Mouse (Mus musculus): ENCODE measurements around the gene Rimbp3.
"Not testable (repeated sequence)": the region's sequence is repeated elsewhere in the genome, so short reads cannot be mapped to it uniquely, and the experiment has no call there.

The Rimbp3 gene

DNA sequence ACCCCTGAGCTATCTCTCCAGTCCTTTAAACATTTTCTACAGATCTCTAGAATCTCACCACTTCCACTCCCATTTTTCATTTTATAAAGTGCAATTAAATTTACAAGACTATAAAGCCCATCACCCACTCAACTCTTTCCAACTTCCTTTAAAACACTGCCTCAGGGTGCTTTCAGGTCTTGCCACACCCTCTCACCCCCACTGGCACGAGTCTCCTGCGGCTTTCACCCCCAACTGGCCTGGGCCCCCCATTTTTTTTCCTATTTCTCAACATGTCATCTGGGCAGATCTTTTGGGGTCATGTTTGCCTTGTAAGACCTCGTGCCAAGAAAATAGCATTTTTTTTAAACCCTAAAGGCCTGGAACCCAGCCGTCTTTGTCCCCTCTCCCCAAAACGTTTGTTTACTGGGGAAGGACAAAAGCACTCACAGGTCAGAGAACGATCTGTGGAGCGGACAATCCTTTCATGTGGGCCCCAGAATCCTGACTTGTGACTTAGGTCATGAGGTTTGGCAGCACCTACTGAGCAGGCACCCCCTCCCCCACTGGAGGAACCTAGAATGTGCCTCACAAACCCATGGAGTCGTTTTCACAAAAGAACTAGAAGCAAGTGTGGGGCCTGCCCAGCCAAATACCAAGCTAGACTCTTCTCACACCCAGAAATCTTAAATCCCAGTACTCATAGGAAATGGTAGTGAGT, 8.7 kb downstream of the Rimbp3 start:
- DNase-seq (ENCODE audit: low spot score in 2 of 2) = no peak

DNA sequence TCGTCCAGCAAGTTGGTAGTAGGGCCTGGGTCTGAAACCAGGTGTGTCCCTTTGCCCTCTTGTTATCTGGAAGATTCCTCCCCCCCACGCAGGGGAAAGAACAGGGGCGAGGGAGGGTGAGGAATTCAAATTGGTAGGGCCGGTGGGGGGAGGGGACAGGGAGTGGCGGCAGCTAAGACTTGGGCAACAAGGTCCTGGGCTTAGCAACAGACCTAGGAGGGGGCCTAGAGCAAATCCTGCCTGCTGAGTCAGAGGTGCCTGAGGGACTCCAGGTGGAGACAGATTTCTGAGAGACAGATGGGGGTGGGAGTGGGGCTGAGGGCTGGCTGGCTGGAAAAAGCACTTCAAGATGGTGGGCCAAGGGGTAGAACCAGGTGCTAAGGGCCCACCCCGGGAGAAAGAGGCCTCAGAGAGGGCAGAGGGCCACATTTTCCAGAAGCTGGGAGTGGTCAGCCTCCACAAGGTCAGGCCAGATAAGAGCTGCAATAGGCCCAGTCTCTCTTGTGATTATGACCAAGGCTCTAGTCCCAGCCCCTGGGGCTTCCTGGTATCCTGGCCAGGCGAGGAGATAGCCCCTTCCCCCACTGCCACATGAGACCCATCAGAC, 11.8 kb downstream of the Rimbp3 start:
- no peak for DNase-seq (ENCODE audit: low spot score in 2 of 2)

DNA sequence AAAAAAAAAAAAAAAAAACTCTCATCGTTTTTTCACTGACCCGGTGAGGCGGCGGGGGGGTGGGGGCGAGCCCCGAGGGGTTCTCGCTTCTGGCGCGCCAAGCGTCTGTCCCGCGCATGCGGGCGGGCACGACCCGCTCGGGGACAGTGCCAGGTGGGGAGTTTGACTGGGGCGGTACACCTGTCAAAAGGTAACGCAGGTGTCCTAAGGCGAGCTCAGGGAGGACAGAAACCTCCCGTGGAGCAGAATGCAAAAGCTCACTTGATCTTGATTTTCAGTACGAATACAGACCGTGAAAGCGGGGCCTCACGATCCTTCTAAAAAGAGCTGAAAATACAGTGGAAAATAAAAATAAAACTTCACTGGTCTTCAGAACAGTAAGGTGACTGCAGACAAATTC, 13.8 kb downstream of the Rimbp3 start:
- DNase-seq (ENCODE audit: low spot score in 2 of 2) = peak; percentile 81 to 92

DNA sequence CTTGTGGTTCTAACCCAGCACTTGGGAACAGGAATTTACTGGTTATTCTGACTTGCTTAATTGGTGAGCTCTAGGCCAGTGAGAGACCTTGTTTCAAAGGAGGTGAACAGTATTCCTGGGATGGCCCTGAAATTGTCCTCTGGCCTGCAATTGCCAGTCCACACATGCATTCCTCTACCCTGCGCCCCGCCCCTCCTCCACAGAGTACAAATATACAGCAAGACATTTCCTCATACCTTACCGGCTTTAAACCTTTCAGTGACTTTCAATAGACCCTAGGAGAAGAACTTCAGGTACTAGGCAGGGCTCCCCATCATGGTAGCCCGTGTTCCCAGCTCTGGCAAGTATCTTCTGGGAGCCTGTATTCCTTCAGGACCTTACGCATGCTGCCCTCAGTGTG, 17.2 kb downstream of the Rimbp3 start:
- DNase-seq (ENCODE audit: low spot score in 2 of 2) = no peak

DNA sequence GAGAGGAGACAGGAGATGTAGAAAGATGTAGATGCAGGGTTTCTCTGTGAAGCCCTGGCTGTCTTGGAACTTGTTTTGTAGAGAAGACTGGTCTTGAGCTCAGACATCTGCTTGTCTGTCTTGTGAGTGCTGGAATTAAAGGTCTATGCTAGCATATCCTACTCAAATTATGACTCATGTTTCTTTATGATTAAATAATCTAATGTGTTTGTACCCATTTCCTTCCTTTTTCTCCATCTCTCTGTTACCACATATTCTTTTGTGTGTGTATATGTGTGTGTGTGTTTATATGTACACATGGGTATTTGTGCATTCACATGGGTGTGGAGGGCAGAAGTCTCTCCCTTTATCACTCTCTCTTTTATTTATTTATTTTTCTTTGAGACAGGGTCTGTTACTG, 18.1 kb downstream of the Rimbp3 start:
- no peak for DNase-seq (ENCODE audit: low spot score in 2 of 2)

DNA sequence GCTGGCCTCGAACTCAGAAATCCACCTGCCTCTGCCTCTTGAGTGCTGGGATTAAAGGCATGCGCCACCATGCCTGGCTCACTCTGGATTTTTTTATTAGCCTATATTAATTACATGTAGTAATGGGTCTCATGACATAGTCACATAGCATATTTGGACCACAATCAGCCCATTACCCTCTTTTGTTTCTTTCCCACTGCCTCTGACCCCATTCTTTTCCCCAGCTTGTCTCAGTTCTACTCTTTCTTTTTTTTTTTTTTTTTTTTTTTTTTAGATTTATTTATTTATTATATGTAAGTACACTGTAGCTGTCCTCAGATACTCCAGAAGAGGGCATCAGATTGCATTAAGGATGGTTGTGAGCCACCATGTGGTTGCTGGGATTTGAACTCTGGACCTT, 23.1 kb downstream of the Rimbp3 start:
- not testable (repeated sequence) for DNase-seq (ENCODE audit: low spot score in 2 of 2)

DNA sequence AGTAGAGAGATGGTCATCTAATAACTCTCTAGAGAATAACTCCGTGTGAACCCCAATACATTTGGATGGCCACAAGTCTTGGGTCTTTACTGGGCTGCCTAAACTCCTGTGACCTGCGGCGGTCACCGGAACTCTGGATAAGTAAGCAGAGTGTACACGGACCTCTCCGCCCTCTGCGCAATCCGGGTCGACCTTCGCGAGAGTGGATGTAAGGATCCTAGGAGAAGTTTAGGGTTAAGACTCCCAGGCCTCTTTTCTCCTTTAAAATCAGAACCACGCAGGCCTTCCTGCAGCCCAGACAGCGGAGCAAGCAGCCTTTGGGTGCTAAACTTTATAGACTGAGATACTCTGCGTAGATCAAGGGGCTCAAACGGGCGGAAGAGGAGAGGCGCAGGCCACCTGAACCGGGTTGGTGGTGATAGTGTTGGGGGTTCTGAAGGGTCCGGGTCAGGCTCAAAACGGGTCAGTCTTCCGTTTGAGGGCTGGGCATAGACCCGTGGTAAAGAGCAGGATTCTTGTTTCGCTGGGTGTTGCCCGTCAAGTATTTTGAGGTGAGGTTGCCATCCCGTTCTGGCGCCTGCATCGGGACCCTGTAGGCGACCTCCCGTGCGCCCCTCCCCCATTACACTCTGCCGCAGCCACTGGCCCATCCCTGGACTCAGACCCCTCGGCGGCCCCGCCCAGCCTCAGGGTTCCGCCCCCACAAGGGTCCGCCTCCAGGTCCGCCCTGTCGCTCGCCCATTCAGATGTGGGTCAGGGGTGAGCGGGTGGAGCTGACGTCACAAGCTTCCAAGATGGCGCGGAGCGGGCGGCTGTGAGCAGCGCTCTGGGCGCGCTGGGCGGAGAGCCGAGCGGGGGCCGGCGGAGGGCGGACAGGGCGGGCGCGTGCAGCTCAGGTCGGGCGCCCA, 24.6 kb downstream of the Rimbp3 start, which contains the start of gene Hic2:
Gene Hic2, plus strand, starts transcription at position 779 of the 908 bp plus-strand sequence.
- DNase-seq (ENCODE audit: low spot score in 2 of 2) = peak; percentile 83 to 86

DNA sequence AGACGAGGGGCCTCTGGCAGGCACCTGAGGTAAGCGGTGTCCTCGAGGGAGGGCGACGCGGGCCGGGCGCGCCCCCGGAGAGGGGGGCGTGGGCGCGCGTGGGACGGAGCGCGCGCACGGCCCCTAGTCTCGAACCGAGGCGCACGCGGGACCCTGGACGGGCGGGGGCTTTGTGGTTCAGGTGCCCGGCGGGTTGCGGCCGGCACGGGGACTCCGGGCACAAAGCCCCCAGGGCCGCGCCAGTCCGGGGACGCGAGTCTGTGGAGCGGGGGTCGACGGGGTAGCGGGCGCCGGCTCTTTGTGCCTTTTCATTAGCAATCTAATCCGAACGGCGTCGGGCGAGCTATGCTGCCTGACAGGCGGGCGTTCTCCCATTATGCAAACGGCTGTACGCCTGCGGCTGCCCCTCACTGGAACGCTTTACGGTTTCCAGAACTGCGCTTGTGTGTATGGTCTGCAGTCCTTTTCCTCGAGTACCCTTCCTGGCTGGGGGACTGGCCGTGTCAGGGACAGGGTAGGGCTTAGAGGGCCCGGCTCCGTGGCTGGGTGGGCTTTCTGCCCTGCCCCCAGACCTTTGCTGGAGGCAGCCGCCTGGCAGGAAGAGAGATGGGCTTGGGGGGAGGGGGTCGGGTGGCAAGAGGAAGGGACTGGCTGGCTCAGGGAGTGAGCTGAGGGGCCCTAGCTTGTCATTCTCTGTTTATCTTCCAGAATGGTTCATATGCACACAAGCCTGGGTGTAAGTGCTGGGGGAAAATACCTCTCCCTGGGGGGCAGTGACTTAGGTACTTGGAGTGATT, 25.5 kb downstream of the Rimbp3 start:
- no peak for DNase-seq (ENCODE audit: low spot score in 2 of 2)

DNA sequence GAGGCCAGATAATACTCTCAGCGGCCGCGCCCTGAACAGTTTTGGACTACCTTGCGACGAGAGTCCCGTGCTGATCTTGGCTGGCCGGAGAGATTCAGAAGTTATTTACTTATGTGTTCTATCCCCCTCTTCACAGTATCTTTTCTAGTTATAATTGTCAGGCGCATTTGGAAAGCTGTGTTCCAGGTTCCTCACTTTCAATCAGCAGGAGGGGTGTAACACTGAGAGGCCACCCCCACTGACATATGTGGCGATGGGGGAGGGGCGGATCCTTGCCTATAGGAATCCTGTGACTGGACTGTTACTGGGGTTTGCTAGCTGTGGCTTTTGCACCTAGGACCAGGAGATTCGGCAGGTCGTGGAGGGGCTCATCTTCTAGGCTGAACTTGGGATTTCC, 26.1 kb downstream of the Rimbp3 start:
- DNase-seq (ENCODE audit: low spot score in 2 of 2) = peak in 1 of 2 experiments; percentile 43

DNA sequence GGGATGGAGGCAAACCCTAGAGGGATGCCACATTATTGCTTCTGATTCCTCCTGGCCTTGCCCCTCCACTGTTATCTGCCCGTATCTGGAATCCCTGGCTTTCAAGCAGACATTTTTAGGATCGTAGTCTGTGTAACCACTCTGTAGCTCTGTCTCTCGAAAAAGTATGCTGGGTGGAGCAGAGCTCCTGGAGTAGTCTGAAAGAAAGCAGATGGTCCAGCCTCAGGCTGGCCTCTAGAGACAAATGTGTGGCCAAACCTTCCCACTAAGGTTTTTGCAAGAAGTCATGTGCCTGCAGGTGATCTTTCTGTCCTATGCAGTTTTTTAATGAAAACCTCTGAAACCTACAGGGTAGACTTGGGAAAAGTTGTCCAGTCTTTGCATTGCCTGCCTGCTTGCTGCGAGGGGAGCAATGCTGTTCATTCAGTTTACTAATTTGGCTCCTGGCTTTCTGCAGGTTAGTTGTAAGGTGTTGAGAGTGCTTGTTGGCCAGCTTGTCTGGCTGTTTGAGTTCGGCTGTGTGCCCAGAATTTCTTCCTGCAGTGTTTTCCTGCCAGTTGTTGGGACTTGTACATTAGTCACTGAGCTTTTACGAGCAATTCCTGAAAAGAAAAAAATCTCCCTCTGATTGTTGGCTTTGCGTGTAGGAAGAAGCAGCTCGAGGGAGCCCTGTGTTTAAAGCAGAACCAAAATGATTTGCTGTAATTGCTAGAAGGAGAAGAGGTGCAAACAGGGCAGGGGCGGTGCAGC, 26.7 kb downstream of the Rimbp3 start:
- peak; percentile 40 to 41 for DNase-seq (ENCODE audit: low spot score in 2 of 2)

DNA sequence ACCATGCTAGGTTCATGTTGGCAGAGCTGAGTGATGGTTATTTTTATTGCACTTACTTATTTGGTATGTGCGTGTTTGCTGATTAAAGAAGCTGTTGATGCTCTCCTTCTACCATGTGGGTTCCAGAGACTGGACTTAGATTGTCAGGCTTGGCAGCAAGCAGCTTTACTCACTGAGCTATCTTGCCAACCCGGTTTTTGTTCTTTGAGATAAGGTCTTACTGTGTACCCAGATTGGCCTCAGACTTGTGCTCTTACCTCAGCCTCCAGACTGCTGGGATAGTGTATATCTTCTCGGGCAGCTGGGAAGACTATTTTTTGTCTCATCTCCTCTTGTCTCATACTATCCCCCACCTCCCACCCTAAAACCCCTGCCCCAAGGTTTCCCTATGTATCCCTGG, 29.2 kb downstream of the Rimbp3 start:
- no peak for DNase-seq (ENCODE audit: low spot score in 2 of 2)

DNA sequence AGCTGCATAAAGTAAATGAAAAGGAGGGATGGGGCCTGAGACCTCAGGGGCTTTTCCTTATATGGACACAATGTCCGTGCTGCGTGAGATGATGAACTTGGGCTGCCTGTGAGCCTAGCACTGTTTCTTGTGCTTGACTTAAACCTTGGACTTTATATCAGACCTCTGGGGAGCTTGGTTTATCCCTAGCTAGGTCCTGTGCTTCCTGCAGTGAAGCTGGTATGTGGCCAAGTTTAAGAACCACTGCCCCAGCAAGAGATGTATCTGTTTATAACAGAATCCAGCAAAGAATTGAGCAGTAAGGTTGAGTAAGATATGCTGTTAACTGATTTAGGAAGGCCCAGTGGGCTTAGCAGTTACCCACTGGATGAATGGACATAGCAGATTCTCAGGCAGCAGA, 31.0 kb downstream of the Rimbp3 start:
- DNase-seq (ENCODE audit: low spot score in 2 of 2) = no peak

DNA sequence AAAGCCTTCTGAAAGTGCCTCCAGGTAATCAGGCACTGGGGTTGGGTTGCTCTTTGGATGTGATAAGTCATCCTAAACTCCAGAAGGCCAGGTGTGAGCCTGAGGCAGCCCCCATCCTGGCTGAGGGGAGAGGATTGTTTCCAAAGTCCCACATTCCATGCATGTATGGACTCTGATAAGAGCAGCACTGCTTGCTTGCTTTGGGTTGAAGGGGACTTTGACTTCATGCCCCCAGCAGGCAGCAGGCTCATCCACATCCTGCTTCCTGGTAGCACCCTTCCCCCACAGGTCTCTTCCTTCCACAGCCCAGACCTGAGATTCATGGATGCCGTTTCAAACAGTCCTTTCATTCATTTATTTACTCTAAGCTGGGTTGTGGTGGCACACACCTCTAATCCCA, 35.3 kb downstream of the Rimbp3 start:
- DNase-seq (ENCODE audit: low spot score in 2 of 2) = no peak

DNA sequence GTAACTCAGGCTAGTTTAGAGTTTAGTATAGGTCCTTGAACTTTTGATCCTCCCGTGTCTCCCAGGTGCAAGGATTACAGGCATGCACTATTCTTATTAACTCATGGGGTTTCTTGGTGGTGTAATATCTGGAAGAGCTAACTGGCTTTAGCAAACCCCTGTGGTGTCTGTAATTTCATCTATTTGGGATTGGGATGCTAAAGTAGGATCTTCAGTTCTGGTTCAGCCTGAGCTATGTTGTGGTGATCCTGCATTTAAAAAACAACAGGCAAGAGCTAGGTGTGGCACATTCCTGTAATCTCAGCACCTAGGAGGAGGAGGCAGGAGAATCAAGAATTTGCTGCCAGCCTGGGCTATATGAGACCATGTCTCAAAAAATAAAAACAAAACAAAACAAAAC, 36.6 kb downstream of the Rimbp3 start:
- no peak for DNase-seq (ENCODE audit: low spot score in 2 of 2)

DNA sequence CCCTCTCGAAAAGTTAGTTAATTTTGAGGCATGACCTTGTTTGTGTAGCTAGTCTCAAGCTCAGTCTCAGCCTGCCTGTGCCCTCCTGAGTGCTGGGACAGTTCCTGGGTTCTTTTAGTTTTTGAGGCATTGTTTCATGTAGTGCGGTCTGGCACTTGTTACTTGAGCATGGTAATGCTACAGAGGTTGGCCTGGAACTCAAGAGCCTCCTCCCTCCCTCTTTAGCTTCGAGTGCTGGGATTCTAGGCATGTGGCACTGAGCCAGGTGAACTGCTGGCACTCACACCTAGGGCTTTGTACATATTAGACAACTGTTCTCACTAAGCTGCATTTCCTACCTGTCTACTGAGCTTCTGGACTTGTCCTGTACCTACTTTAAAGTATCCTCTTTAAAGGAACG, 39.3 kb downstream of the Rimbp3 start:
- DNase-seq (ENCODE audit: low spot score in 2 of 2) = no peak

DNA sequence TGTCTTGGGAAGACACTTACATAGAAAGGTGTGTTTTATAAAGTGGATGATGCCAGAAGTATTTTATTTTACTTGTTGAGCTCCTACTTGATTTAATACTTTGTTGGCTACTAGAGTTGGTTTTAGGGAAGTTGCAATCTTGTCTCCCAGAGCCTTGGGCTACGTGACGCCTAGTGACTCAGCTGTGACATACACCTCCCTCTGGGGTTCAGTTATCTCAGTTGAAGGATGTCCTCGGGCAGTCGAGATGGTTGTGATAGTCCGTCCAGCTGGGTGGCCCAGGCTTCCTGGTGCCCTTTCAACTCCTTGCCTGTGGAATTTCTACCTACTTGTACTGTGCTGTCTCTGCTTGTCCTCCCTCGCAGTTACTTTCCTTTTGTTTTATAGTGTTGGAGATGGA, 40.7 kb downstream of the Rimbp3 start:
- no peak for DNase-seq (ENCODE audit: low spot score in 2 of 2)

DNA sequence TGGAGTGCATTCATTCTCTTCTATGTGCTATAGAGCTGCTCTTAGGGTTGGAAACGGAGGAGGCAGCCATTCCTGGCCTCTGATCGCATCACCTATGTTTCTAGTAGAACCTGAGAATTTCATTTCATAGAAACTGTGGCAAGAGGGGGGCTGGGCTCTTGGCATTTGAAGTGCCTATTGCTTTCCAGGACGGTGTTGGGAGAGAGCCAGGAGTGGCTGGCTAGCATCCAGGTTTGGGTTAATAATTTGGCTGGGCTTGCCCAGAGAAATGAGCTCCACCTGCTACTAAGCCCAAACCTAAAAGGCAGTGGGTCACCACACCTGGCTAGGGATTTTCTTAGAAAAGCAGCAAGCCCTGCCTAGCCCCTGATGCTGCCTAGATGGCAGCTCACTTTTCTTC, 43.1 kb downstream of the Rimbp3 start:
- DNase-seq (ENCODE audit: low spot score in 2 of 2) = no peak

DNA sequence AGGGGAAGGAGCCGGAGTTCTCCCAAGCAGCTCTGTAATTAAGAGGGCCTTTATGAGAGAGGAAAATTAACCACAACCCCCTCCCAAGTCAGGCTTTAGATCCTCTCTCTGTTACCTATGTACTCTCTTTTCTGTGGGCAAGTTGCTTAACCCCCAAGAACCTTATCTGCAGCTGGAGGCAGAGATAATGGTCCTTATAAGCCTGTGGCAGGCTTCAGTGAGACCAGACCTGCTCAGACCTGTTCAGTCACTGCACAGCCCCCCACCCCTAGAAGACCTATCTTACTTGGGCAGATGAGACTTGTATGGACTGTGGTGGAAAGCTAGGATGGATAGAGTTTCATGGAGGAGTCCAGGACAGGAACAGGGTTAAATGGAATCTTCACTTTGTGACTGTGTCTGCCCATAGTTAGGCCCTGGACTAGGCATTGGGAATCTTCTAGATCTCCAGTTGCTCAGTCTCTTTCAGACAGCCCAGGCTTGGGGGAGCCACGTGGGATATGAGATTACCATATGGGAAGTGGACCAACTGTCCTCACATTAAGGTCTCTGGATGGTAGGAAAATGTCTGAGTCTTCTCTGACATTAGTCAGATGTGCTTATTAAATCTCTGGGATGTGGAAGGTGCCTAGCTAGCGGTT, 43.8 kb downstream of the Rimbp3 start:
- no peak for DNase-seq (ENCODE audit: low spot score in 2 of 2)

DNA sequence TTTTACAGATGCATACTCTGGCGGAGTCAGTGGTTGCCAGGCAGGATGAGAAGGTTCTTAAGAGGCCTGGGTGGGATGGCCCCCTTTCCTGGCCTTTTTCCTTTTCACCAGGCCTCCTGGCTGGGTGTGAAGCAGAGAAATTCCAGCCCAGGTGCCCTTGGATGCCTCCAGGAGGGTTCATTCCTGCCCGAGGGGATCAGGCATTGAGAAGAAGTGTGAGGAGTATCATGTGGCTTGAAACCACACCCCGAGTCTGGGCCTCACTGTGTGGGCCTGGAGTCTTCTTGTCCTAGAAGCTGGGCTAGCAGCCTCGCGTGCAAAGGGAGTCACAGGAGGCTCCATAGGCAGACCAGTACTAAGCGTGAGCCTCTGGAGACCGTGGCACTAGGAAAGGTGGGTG, 44.4 kb downstream of the Rimbp3 start:
- DNase-seq (ENCODE audit: low spot score in 2 of 2) = no peak

DNA sequence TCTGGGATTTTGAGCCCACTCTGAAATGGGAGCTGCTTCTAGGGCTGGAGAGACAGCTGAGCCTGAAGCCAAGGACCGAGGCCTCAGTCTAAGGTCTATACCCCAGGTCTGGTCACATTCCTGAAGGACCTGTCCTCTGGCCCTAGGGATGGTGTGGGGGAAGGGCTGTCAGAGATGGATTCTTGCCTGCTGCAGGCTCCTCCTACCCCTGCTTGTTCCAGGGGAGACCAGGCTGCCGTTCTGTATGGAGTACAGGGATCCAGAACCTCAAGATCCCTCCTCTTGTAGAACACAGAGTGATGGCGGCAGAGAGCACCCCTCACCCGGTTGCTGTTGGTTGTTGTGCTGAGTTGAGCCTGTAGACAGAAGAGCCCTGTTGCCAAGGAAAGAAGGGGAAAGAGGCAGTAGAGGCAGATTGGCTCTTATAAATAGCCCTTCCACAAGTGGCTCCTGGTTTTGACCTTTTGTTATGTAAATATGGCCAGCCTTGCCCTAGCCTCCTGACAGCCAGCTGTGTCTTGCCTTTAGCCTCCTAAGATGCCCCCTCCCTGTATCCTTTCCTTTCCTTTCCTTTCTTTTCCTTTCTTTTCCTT, 45.7 kb downstream of the Rimbp3 start:
- no peak for DNase-seq (ENCODE audit: low spot score in 2 of 2)

All from right cerebral cortex, postnatal 36 days (tissue).